Mouse (Mus musculus) ES-E14 (cell line): ENCODE data around the gene Ndufb3.

Source experiments
- CHD2 ChIP-seq: IDR thresholded peaks from 2 replicates; pipeline ENCODE4 v1.6.1; 2014; ENCODE audit warnings: mild to moderate bottlenecking, low read depth, low read length, inconsistent platforms
- MAFK ChIP-seq: IDR thresholded peaks from 2 replicates; pipeline ENCODE4 v1.6.1; 2014; ENCODE audit warnings: mild to moderate bottlenecking, low read depth, low read length, inconsistent platforms; ENCODE audit not compliant: insufficient read depth
- ZC3H11A ChIP-seq: IDR thresholded peaks from 2 replicates; pipeline ENCODE4 v1.6.1; 2012; ENCODE audit warnings: low read depth, mild to moderate bottlenecking, inconsistent platforms, low read length, borderline replicate concordance

GRCm38 (mm10) chr1:58564981-58565380 is 21.2 kb upstream of the Ndufb3 start:
- no peak for TF ChIP-seq MAFK
- TF ChIP-seq ZC3H11A = no peak
- no peak for TF ChIP-seq CHD2
